Mouse (Mus musculus): ENCODE results near the gene Vsig1. TPM values are rescaled to one million over a fixed set of nuclear protein-coding genes. Genes with fewer than 3 reads are reported as not detected.

Vsig1 gene
- polyA plus RNA-seq, 1 experiment from 2014 or later: 119 TPM

- ATAC-seq (ENCODE audit: low FRiP score, low TSS enrichment) (peak; percentile 76), DNase-seq (ENCODE audit: low spot score) (no peak)
- WGBS: 9% methylated on average over 5 of the region's 5 CpGs
- H3K27me3 ChIP-seq (ENCODE audit: control insufficient read depth, insufficient read depth, low read length): no peaks in the 10 kb centered on the region
- H3K4me3 ChIP-seq (ENCODE audit: low read depth, low read length): peak overlapping the region; percentile 49
- peak overlapping the region; percentile 54 for H3K4me2 ChIP-seq (replicated peaks; ENCODE audit: low read depth)
- TF ChIP-seq CTCF (IDR thresholded peaks at IDR 0.05; ENCODE audit: low read depth): no peak
- no peak for TF ChIP-seq EP300 (optimal IDR thresholded peaks at IDR 0.05)
- H3K27ac ChIP-seq (replicated peaks): no peak overlapping the region
- peak overlapping the region; percentile 45 for H3K9ac ChIP-seq (ENCODE audit: low read length)
- H3K4me1 ChIP-seq (replicated peaks; ENCODE audit: control insufficient read depth, insufficient read depth): no peaks in the 10 kb centered on the region
- H3K9me3 ChIP-seq (ENCODE audit: control insufficient read depth, low read length): no peaks in the 10 kb centered on the region
- no peaks in the 10 kb centered on the region for H3K36me3 ChIP-seq (ENCODE audit: control insufficient read depth, insufficient read depth, low read length)
These were observed 49.6 kb downstream of the Vsig1 start for GRCm38 (mm10) chrX:140956959-140957358.

GRCm38 (mm10) chrX:140978943-140979342, 71.5 kb downstream of the Vsig1 start:
- no peaks in the 10 kb centered on the region for H3K27me3 ChIP-seq (ENCODE audit: control insufficient read depth, insufficient read depth, low read length)
- TF ChIP-seq EP300 (optimal IDR thresholded peaks at IDR 0.05): no peak
- no peak for TF ChIP-seq CTCF (IDR thresholded peaks at IDR 0.05; ENCODE audit: low read depth)
- no peak overlapping the region for H3K4me2 ChIP-seq (replicated peaks; ENCODE audit: low read depth)
- ATAC-seq (ENCODE audit: low FRiP score, low TSS enrichment): no peak
- no peaks in the 10 kb centered on the region for H3K36me3 ChIP-seq (ENCODE audit: control insufficient read depth, insufficient read depth, low read length)
- no peak for DNase-seq (ENCODE audit: low spot score)
- no peak overlapping the region for H3K4me3 ChIP-seq (ENCODE audit: low read depth, low read length)
- no peaks in the 10 kb centered on the region for H3K9me3 ChIP-seq (ENCODE audit: control insufficient read depth, low read length)
- H3K27ac ChIP-seq (replicated peaks): no peak overlapping the region
- no peak overlapping the region for H3K9ac ChIP-seq (ENCODE audit: low read length)
- no peaks in the 10 kb centered on the region for H3K4me1 ChIP-seq (replicated peaks; ENCODE audit: control insufficient read depth, insufficient read depth)
- WGBS: 88% methylated on average over 1 of the region's 1 CpGs

- Histone ChIP-seq H3K36me3 (ENCODE audit: control insufficient read depth, insufficient read depth, low read length) (no peaks in the 10 kb centered on the region), H3K27ac (replicated peaks) (no peak overlapping the region), H3K4me3 (ENCODE audit: low read depth, low read length) (no peak overlapping the region), H3K4me1 (replicated peaks; ENCODE audit: control insufficient read depth, insufficient read depth) (no peaks in the 10 kb centered on the region), H3K9ac (ENCODE audit: low read length) (no peak overlapping the region), H3K4me2 (replicated peaks; ENCODE audit: low read depth) (no peak overlapping the region), H3K9me3 (ENCODE audit: control insufficient read depth, low read length) (no peaks in the 10 kb centered on the region), H3K27me3 (ENCODE audit: control insufficient read depth, insufficient read depth, low read length) (no peaks in the 10 kb centered on the region)
- ATAC-seq (ENCODE audit: low FRiP score, low TSS enrichment) (no peak), DNase-seq (ENCODE audit: low spot score) (no peak)
- 72% methylated on average over 2 of the region's 2 CpGs for WGBS
- TF ChIP-seq EP300 (optimal IDR thresholded peaks at IDR 0.05): no peak
- no peak for TF ChIP-seq CTCF (IDR thresholded peaks at IDR 0.05; ENCODE audit: low read depth)
These were observed 72.1 kb downstream of the Vsig1 start for GRCm38 (mm10) chrX:140979546-140979945.

- no peak for DNase-seq (ENCODE audit: low spot score)
- H3K9ac ChIP-seq (ENCODE audit: low read length): no peak overlapping the region
- no peak overlapping the region for H3K4me3 ChIP-seq (ENCODE audit: low read depth, low read length)
- WGBS: 62% methylated on average over 4 of the region's 4 CpGs
- H3K27ac ChIP-seq (replicated peaks): no peak overlapping the region
- H3K4me1 ChIP-seq (replicated peaks; ENCODE audit: control insufficient read depth, insufficient read depth): no peaks in the 10 kb centered on the region
- H3K36me3 ChIP-seq (ENCODE audit: control insufficient read depth, insufficient read depth, low read length): no peaks in the 10 kb centered on the region
- no peak overlapping the region for H3K4me2 ChIP-seq (replicated peaks; ENCODE audit: low read depth)
- no peaks in the 10 kb centered on the region for H3K27me3 ChIP-seq (ENCODE audit: control insufficient read depth, insufficient read depth, low read length)
- no peak for ATAC-seq (ENCODE audit: low FRiP score, low TSS enrichment)
- no peaks in the 10 kb centered on the region for H3K9me3 ChIP-seq (ENCODE audit: control insufficient read depth, low read length)
- TF ChIP-seq EP300 (optimal IDR thresholded peaks at IDR 0.05) (no peak), CTCF (IDR thresholded peaks at IDR 0.05; ENCODE audit: low read depth) (no peak)
These were observed 72.8 kb downstream of the Vsig1 start for GRCm38 (mm10) chrX:140980163-140980562.

- H3K27me3 ChIP-seq (ENCODE audit: control insufficient read depth, insufficient read depth, low read length): no peaks in the 10 kb centered on the region
- H3K4me2 ChIP-seq (replicated peaks; ENCODE audit: low read depth): no peak overlapping the region
- ATAC-seq (ENCODE audit: low FRiP score, low TSS enrichment) (no peak), DNase-seq (ENCODE audit: low spot score) (no peak)
- no peaks in the 10 kb centered on the region for H3K4me1 ChIP-seq (replicated peaks; ENCODE audit: control insufficient read depth, insufficient read depth)
- H3K4me3 ChIP-seq (ENCODE audit: low read depth, low read length): no peak overlapping the region
- H3K36me3 ChIP-seq (ENCODE audit: control insufficient read depth, insufficient read depth, low read length): no peaks in the 10 kb centered on the region
- H3K9ac ChIP-seq (ENCODE audit: low read length): no peak overlapping the region
- no peaks in the 10 kb centered on the region for H3K9me3 ChIP-seq (ENCODE audit: control insufficient read depth, low read length)
- 36% methylated on average over 6 of the region's 6 CpGs for WGBS
- TF ChIP-seq CTCF (IDR thresholded peaks at IDR 0.05; ENCODE audit: low read depth): no peak
- H3K27ac ChIP-seq (replicated peaks): no peak overlapping the region
These were observed 76.0 kb downstream of the Vsig1 start for GRCm38 (mm10) chrX:140983206-140983960.

- Histone ChIP-seq H3K9ac (ENCODE audit: low read length) (no peak overlapping the region), H3K4me2 (replicated peaks; ENCODE audit: low read depth) (no peak overlapping the region), H3K27me3 (ENCODE audit: control insufficient read depth, insufficient read depth, low read length) (no peaks in the 10 kb centered on the region), H3K27ac (replicated peaks) (no peak overlapping the region), H3K4me1 (replicated peaks; ENCODE audit: control insufficient read depth, insufficient read depth) (no peaks in the 10 kb centered on the region), H3K4me3 (ENCODE audit: low read depth, low read length) (no peak overlapping the region), H3K9me3 (ENCODE audit: control insufficient read depth, low read length) (no peaks in the 10 kb centered on the region), H3K36me3 (ENCODE audit: control insufficient read depth, insufficient read depth, low read length) (no peaks in the 10 kb centered on the region)
- TF ChIP-seq EP300 (optimal IDR thresholded peaks at IDR 0.05): no peak
- no peak for TF ChIP-seq CTCF (IDR thresholded peaks at IDR 0.05; ENCODE audit: low read depth)
- 56% methylated on average over 6 of the region's 6 CpGs for WGBS
- DNase-seq (ENCODE audit: low spot score): no peak
- ATAC-seq (ENCODE audit: low FRiP score, low TSS enrichment): no peak
These were observed 77.4 kb downstream of the Vsig1 start for GRCm38 (mm10) chrX:140984795-140985194.
